Mouse (Mus musculus): ENCODE measurements at regions not wholly inside any gene's neighbourhood (a gene's known extent, or its start where the extent isn't known, plus 50 kb on each side); places are given as distances from the start of the nearest gene placed in this dataset.

DNA sequence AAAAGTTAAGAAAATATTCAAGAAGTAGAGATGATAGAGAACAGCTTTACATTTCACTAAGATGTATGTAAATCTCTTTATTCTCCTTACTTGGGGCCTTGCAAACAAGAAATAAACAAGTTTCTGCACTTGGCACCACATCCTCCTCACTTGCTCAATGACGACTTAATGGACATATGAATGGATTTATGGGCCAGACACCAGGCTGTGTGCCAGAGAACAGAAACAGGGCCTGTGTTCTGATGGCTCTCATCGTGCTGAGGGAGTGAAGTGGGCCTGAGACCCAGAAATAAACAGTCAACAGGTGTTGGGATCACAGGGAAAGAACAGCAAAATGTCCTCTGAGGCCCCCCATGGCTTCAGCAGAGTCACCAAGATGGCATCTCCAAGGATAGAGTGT is 201.6 kb downstream of the Plpp3 start:
- Histone ChIP-seq H3K36me3 (ENCODE audit: control insufficient read depth, insufficient read depth) (no peaks in the 10 kb centered on the region), H3ac (ENCODE audit: control insufficient read depth, insufficient read length) (no peak overlapping the region), H3K4me3 (no peak overlapping the region), H3K27me3 (ENCODE audit: control insufficient read depth, insufficient read depth, insufficient read length) (no peaks in the 10 kb centered on the region), H3K79me2 (ENCODE audit: control insufficient read depth, insufficient read depth) (no peaks in the 10 kb centered on the region), H3K4me2 (ENCODE audit: low read depth) (no peak overlapping the region)
- no peak for TF ChIP-seq USF1 (IDR thresholded peaks at IDR 0.05; ENCODE audit: low read depth)
- no peak for TF ChIP-seq SRF (IDR thresholded peaks at IDR 0.05; ENCODE audit: control insufficient read depth, insufficient read length, low read depth)
- no peak for TF ChIP-seq MAX (IDR thresholded peaks at IDR 0.05; ENCODE audit: low read depth)
- no peak for TF ChIP-seq MYOD1 (IDR thresholded peaks at IDR 0.05; ENCODE audit: control insufficient read depth in 1 of 3, insufficient read length in 2 of 3, low read depth in 2 of 3)
- TF ChIP-seq POLR2AphosphoS2 (IDR thresholded peaks at IDR 0.05; ENCODE audit: insufficient read length, low read depth) = no peak
- TF ChIP-seq POLR2A (IDR thresholded peaks at IDR 0.05; ENCODE audit: insufficient read length, low read depth) = no peak
- TF ChIP-seq MYOG (IDR thresholded peaks at IDR 0.05; ENCODE audit: control insufficient read depth in 1 of 3, insufficient read depth in 1 of 3, insufficient read length in 2 of 3, low read depth in 2 of 3) = no peak
- no peak for TF ChIP-seq CEBPB (IDR thresholded peaks at IDR 0.05; ENCODE audit: insufficient read depth, poor library complexity, severe bottlenecking)
- TF ChIP-seq REST (IDR thresholded peaks at IDR 0.05; ENCODE audit: insufficient read depth, insufficient read length) = no peak
- no peak for TF ChIP-seq E2F4 (IDR thresholded peaks at IDR 0.05; ENCODE audit: insufficient read depth)
- TF ChIP-seq TCF3 (IDR thresholded peaks at IDR 0.05; ENCODE audit: insufficient read length, low read depth) = no peak
- TF ChIP-seq TCF12 (IDR thresholded peaks at IDR 0.05; ENCODE audit: insufficient read depth, poor library complexity, severe bottlenecking) = no peak

DNA sequence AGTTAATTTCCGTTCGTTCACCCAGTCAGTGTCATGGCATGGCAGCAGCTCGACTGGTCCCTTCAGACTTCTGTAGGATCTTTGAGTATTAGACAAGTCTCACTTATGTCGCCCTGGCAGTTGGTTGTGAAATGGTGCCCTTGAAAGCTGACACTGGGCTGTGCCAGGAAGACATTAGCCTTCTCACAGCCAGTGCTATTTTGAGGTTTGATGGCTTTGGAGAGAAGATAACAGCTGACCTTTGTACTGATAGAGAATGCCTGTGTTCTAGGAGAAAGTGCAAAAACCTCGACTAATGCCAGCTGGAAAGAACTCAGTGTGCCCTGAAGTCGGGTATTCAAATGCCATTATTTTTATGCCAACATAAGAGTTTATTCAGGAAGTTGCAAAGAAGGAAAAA is 207.3 kb downstream of the Plpp3 start:
- Histone ChIP-seq H3K27me3 (ENCODE audit: control insufficient read depth, insufficient read depth, insufficient read length) (no peaks in the 10 kb centered on the region), H3K4me3 (no peak overlapping the region), H3K36me3 (ENCODE audit: control insufficient read depth, insufficient read depth) (no peaks in the 10 kb centered on the region), H3K79me2 (ENCODE audit: control insufficient read depth, insufficient read depth) (no peaks in the 10 kb centered on the region), H3K4me2 (ENCODE audit: low read depth) (peak overlapping the region; percentile 19), H3ac (ENCODE audit: control insufficient read depth, insufficient read length) (no peak overlapping the region)
- TF ChIP-seq TCF12 (IDR thresholded peaks at IDR 0.05; ENCODE audit: insufficient read depth, poor library complexity, severe bottlenecking) (no peak), SRF (IDR thresholded peaks at IDR 0.05; ENCODE audit: control insufficient read depth, insufficient read length, low read depth) (no peak), CEBPB (IDR thresholded peaks at IDR 0.05; ENCODE audit: insufficient read depth, poor library complexity, severe bottlenecking) (peak; percentile 59; the same call in 1 of the 2 replicates), MYOD1 (IDR thresholded peaks at IDR 0.05; ENCODE audit: control insufficient read depth in 1 of 3, insufficient read length in 2 of 3, low read depth in 2 of 3) (peak in 1 of 3 experiments; percentile 17), TCF3 (IDR thresholded peaks at IDR 0.05; ENCODE audit: insufficient read length, low read depth) (no peak)

DNA sequence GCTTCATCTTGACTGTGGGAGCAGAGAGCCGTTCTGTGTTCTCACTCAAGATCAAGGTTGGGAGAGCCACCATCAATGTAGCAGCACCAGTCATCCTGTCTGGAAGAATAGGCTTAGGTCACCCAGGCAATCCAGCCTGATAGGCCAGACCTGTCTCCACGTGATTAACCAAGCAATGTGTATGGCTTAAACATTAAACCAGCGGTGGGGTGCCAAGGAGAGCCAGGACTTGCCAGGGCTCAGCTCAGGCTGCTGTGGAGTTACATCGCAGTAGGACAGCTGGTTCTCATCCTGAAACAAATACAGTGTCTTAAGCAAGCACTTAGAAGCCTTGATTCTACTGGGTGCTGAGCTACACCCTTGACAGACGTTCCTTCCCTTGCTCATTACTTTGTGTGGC is 207.9 kb downstream of the Plpp3 start:
- Histone ChIP-seq H3K36me3 (ENCODE audit: control insufficient read depth, insufficient read depth) (no peaks in the 10 kb centered on the region), H3K4me2 (ENCODE audit: low read depth) (no peak overlapping the region), H3K4me3 (no peak overlapping the region), H3K27me3 (ENCODE audit: control insufficient read depth, insufficient read depth, insufficient read length) (no peaks in the 10 kb centered on the region), H3K79me2 (ENCODE audit: control insufficient read depth, insufficient read depth) (no peaks in the 10 kb centered on the region), H3ac (ENCODE audit: control insufficient read depth, insufficient read length) (no peak overlapping the region)
- TF ChIP-seq E2F4 (IDR thresholded peaks at IDR 0.05; ENCODE audit: insufficient read depth) (no peak), MYOG (IDR thresholded peaks at IDR 0.05; ENCODE audit: control insufficient read depth in 1 of 3, insufficient read depth in 1 of 3, insufficient read length in 2 of 3, low read depth in 2 of 3) (no peak), CEBPB (IDR thresholded peaks at IDR 0.05; ENCODE audit: insufficient read depth, poor library complexity, severe bottlenecking) (no peak)

DNA sequence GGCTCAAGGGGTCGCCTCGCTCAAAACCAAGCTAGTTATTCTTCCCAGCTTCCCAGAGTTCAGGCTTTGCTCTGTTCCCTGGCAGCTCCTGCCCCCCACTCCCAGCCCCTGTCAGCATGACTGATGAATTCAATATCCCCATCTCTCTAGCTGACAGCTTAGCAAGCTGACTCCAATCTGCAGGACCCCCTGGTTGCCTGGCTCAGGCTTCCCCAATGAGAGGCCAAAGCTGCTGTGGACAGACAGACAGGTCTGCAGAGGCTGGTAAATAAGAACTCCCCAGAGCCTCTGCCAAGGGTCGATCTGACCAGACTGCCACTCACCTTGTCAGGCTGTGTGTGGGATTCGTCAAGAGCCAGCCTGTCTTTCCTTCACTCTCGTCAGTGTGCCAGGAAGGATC is 219.4 kb downstream of the Plpp3 start:
- H3K79me2 ChIP-seq (ENCODE audit: control insufficient read depth, insufficient read depth) = no peaks in the 10 kb centered on the region
- TF ChIP-seq MYOG (IDR thresholded peaks at IDR 0.05; ENCODE audit: control insufficient read depth in 1 of 3, insufficient read depth in 1 of 3, insufficient read length in 2 of 3, low read depth in 2 of 3) (no peak), REST (IDR thresholded peaks at IDR 0.05; ENCODE audit: insufficient read depth, insufficient read length) (no peak), TCF12 (IDR thresholded peaks at IDR 0.05; ENCODE audit: insufficient read depth, poor library complexity, severe bottlenecking) (no peak), SRF (IDR thresholded peaks at IDR 0.05; ENCODE audit: control insufficient read depth, insufficient read length, low read depth) (no peak), CEBPB (IDR thresholded peaks at IDR 0.05; ENCODE audit: insufficient read depth, poor library complexity, severe bottlenecking) (no peak), POLR2A (IDR thresholded peaks at IDR 0.05; ENCODE audit: insufficient read length, low read depth) (no peak), MAX (IDR thresholded peaks at IDR 0.05; ENCODE audit: low read depth) (no peak), MYOD1 (IDR thresholded peaks at IDR 0.05; ENCODE audit: control insufficient read depth in 1 of 3, insufficient read length in 2 of 3, low read depth in 2 of 3) (no peak), POLR2AphosphoS2 (IDR thresholded peaks at IDR 0.05; ENCODE audit: insufficient read length, low read depth) (no peak), E2F4 (IDR thresholded peaks at IDR 0.05; ENCODE audit: insufficient read depth) (no peak)
- H3ac ChIP-seq (ENCODE audit: control insufficient read depth, insufficient read length) = no peak overlapping the region
- no peak overlapping the region for H3K4me2 ChIP-seq (ENCODE audit: low read depth)
- H3K27me3 ChIP-seq (ENCODE audit: control insufficient read depth, insufficient read depth, insufficient read length) = no peaks in the 10 kb centered on the region
- H3K4me3 ChIP-seq = no peak overlapping the region
- no peaks in the 10 kb centered on the region for H3K36me3 ChIP-seq (ENCODE audit: control insufficient read depth, insufficient read depth)

DNA sequence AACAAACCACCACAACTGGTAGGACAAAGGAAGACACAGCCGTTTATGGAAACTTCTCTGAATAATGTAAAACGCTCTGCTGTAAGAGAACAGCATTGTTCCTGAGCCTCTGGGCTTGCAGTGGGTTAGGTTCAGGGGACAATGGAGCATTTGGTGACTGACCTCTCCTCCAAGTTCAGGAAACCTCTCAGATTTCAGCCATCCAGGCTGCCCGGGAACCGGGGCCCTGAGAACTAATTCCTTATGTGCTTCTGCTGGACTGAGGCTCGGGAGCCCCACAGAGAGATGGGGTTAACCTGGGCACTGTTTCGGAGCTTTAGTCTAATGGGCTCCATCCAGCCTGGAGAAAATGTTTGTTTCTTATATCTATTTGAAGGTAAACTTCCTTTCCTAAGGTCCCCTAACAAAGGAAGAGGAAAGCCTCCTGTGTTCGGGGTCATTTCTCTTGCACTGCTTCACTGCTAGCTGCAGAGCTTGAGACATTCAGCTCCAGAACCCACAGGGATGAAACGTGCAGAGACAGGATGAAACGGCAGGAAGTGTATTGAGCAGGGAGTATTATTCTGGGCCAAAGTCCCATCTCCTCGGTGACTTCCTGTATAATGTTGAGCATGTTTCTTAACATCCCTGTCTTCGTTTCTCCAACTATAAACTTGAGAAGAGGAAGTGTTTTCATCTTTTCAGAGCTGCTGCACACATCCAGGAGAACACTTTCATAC is 220.5 kb downstream of the Plpp3 start:
- no peak overlapping the region for H3K4me2 ChIP-seq (ENCODE audit: low read depth)
- no peaks in the 10 kb centered on the region for H3K36me3 ChIP-seq (ENCODE audit: control insufficient read depth, insufficient read depth)
- H3K4me3 ChIP-seq = no peak overlapping the region
- H3ac ChIP-seq (ENCODE audit: control insufficient read depth, insufficient read length) = no peak overlapping the region
- H3K79me2 ChIP-seq (ENCODE audit: control insufficient read depth, insufficient read depth) = no peaks in the 10 kb centered on the region
- TF ChIP-seq MYOG (IDR thresholded peaks at IDR 0.05; ENCODE audit: control insufficient read depth in 1 of 3, insufficient read depth in 1 of 3, insufficient read length in 2 of 3, low read depth in 2 of 3) (no peak), MAX (IDR thresholded peaks at IDR 0.05; ENCODE audit: low read depth) (no peak), MYOD1 (IDR thresholded peaks at IDR 0.05; ENCODE audit: control insufficient read depth in 1 of 3, insufficient read length in 2 of 3, low read depth in 2 of 3) (no peak), TCF12 (IDR thresholded peaks at IDR 0.05; ENCODE audit: insufficient read depth, poor library complexity, severe bottlenecking) (no peak), CEBPB (IDR thresholded peaks at IDR 0.05; ENCODE audit: insufficient read depth, poor library complexity, severe bottlenecking) (no peak), USF1 (IDR thresholded peaks at IDR 0.05; ENCODE audit: low read depth) (no peak), TCF3 (IDR thresholded peaks at IDR 0.05; ENCODE audit: insufficient read length, low read depth) (no peak), SRF (IDR thresholded peaks at IDR 0.05; ENCODE audit: control insufficient read depth, insufficient read length, low read depth) (no peak), REST (IDR thresholded peaks at IDR 0.05; ENCODE audit: insufficient read depth, insufficient read length) (no peak), POLR2AphosphoS2 (IDR thresholded peaks at IDR 0.05; ENCODE audit: insufficient read length, low read depth) (no peak), E2F4 (IDR thresholded peaks at IDR 0.05; ENCODE audit: insufficient read depth) (no peak)
- no peaks in the 10 kb centered on the region for H3K27me3 ChIP-seq (ENCODE audit: control insufficient read depth, insufficient read depth, insufficient read length)

Data from myocyte (in vitro differentiated cells).